Mouse (Mus musculus) B cell, adult 2 months (primary cell): ENCODE measurements around the gene Msantd2.
A peak's percentile ranks its signal among the peaks of the same experiment; 100 is the strongest.

Experiments
- DNase-seq, 2 experiments: peaks; one replicate each; pipeline ENCODE4 v3.0.0; 2022

Gene Msantd2

DNA sequence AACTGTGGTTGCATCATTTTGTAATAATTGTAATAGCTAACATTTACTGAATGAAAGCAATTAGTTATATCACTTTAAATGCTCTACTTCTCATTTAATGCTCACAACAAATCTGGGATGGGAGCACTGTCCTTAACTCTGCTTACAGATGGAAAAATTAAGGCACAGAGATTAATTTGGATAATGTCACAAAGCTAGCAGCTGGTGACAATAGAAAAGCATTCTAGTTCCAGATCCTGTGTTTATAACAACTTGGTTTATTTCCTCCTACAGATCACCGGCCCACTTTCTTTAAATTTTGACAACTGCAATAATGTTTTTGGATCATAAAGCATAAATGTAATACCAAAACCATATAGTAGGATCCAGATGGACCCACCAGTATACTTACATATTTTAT is 16.9 kb downstream of the Msantd2 start:
- DNase-seq, result no peak

DNA sequence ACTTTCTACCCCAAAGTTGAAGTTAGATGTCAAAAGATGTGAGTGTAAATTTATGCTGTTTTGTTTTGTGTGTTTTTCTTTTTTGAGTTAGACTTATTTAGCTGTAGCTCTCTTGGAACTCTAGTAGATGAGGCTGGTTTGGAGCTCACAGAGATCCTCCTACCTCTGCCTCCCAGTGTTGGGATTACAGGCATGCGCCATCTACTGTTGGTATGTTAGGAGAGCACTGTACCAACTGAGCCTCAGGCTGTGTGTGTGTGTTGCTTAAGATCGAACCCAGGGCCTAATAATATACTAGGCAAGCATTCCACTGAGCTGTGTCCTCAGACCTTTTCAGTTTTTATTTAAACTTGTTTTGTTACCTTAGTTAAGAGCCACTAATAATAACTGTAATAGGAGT is 23.0 kb downstream of the Msantd2 start:
- no peak for DNase-seq

DNA sequence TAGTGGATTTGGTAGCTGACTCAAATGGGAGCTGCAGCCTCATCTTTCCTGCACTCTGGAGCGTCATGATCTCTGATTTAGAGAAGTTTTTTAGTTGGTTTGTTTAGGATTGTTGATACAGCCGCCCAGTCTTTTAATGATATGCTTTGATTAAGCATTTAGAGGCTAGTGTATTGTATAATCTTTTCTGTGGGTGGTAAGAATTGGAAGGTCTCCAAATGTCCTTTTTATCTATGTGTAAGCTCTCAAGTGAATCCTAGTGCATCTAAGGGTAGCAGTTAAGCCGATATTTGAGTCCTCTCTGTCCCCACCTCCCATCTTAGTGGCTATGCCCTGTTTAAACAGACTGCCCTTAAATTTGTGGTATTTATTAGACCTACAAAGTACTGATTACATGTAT is 25.3 kb downstream of the Msantd2 start:
- no peak for DNase-seq

DNA sequence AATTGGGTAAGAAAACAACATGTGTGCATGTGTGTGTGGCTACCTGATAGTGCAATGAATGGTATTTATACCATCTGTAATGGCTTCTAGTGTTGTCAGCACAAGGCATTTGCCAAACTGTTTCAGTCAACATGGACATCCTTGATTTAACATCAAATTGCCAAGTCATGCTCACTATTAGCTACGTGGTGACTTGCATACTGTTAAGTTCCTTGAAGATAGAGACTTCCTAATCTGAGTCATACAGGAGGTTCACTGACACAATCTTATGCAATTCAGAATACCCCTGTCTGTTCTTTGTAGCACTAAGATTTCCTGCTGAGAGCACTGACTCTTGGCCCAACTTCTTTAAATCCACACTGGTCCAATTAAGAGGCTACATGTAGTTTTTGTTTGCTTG is 28.3 kb downstream of the Msantd2 start:
- DNase-seq, result no peak

DNA sequence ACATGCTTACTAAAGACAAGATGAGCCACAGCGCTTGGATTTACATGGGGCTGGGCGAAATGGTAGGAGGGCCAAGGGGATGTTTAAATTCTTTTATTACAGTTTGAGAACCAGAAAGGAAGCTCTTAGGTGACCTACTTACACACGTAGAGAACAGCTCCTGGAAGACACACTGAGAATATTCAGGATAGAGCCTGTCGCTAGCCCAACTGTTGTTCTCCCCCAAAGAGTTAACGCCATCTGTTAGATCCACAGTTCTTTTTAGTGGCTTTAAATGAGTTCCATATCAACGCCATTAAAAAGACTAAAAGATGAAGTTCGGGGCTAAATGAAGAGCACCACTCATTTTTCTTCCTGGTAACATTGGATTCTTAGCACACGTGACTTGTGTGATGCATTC is 29.9 kb downstream of the Msantd2 start:
- no peak for DNase-seq

DNA sequence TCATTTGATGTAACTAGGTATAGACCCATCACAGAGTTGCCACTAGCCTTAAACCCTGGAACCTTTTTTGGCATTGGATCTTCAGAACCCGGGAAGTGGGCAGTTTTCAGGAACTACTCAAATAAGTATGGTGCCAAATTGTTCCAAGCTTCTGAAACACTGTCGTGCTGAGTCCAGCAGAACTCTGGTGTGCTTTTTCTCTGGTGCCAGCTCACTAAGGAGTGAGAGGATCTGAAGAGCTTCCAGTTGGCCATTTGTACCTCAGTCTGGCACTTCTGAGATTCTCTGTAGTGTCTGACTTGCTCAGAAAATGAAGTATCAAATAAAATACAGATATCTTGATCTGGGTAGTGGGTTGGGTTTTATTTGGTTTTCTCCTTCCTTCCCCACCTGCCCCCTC is 30.9 kb downstream of the Msantd2 start:
- DNase-seq, result no peak

DNA sequence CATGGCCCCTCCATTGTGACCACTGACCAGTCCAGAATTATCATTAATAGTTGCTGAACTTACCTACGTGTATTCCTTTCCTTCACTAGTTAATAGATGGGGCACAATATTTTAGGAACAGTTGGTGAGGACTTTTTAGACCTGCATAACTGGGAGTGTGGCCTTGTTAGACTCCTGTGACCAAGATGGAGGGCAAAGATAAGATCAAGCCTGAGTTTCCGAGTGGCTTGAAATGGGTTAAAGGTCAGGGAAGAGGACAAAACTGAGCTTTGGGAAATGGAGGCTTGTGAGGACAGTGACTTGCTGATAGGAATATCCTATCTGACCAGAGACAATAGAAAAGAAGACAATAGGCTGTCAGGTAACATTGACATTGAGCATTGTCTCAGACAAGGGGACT is 36.3 kb downstream of the Msantd2 start:
- no peak for DNase-seq

DNA sequence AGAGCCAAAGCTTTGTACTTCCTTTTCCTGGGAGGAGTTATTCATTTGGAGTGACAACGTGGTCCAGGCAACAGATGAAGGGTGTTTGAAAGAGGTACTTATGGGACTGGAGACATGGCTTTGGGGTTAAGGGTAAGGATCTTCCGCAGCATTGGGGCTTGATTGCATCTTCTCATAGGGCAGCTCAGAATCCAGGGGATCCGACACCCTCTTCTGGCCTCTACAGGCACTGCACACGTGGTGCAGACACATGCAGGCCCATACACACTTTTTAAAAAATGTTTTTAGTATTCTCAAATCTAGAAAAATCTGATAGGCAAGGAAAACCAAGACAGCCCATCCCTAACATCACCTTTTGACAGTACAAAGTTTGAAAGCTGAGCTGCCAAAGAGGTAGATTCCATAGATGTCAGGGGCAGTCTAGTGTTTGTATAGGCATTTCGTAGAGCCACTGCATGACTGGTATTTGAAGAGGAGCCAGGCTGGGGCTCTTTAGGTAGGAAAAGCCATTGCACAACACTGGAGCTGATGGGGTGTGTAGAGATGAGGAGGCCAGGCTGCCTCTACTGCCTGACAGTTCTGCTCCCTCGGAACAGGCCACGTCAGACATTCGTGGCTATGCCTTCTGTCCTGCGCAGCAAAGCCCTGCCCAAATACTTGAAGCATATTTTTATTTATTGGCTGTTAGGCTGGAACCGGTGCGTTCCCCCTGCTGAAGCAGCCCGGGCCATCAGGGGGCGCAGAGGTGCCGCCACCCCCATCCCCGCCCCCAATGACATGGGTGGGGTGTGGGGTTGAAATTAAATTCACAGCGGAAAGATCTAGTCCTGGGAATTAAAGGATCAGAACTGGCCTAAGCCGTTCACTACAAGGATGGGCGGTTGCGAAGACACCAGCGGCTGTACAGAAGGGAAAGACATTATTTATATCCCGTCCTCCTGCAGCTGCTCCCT is 37.6 kb downstream of the Msantd2 start:
- DNase-seq, result peak; percentile 39 to 42

DNA sequence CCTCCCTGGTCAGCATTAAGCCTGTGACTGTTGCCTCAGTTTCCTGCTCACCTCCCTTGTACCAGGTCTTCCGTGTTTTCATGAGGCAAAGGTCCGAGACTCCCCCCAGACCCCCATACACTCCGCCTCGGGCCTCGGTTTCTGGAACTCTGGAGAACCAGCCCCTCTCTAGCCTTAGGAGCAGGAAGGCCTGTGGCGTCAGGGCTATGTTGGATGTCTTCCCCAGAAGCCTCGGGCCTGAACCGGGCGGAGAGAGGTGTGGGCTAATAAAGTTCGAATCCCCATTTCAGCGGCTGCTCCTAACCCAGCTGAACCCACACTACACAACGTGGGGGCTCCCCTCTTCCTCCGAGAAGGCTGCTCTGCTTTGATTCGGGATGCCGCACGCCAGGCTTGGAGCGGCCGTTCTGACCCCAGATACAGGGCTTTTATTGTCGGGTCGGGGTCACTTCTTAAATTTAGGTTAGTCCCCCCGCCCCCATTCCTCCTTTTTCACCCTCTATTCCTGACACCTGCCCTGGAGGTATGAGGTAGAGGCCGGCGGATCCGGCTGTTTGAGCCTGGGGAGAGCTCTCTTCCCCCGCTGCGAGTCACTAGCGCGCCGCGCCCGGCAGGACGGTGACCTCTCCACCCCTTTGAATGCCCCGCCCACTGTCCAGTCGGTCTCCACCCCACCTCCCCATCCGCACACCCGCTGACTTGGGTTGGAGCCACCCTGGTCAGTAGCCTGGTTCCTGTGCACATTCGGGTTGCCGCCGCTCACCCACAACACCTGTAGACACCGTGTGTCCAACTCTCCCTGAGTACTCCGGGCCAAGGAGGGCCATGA is 38.5 kb downstream of the Msantd2 start, which contains the start of gene Esam:
Gene Esam (plus strand): TSS at position 683 of the 829 bp plus-strand sequence.
- DNase-seq, result peak; percentile 18 to 29

DNA sequence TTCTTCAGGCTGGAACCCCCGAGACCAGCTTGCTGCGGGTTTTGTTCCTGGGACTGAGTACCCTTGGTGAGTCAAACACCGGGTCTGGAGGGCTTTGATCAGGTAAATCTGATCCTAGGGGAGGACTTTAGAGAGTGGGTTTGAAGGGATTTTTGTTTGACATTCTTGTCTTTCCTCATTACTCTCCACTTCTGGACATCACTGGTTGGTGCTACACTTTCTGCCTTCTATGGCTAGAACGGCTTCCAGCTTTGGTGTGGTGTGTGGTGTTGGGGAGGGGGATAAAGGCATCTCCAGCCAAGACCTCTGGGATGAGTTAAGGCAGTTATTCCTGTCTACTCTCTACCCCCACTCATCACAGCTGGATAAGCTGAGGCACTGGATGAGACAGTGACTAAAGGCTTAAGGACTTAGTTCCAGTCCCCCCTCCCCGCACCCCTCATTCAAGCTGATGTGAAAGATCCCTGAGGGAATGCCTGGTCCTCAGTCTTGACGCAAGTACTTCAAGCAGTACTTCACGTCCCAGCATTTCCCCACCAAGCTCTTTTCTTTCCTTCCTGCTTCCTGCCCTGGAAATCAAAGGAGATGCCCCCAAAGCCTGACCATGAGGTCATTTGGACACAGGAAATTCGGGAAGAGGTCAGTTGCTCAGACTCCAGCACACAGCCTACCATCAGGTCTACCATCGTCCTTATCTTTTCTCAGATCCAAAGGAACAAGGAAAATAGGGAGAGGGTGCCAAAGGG is 39.3 kb downstream of the Msantd2 start:
- no peak for DNase-seq

DNA sequence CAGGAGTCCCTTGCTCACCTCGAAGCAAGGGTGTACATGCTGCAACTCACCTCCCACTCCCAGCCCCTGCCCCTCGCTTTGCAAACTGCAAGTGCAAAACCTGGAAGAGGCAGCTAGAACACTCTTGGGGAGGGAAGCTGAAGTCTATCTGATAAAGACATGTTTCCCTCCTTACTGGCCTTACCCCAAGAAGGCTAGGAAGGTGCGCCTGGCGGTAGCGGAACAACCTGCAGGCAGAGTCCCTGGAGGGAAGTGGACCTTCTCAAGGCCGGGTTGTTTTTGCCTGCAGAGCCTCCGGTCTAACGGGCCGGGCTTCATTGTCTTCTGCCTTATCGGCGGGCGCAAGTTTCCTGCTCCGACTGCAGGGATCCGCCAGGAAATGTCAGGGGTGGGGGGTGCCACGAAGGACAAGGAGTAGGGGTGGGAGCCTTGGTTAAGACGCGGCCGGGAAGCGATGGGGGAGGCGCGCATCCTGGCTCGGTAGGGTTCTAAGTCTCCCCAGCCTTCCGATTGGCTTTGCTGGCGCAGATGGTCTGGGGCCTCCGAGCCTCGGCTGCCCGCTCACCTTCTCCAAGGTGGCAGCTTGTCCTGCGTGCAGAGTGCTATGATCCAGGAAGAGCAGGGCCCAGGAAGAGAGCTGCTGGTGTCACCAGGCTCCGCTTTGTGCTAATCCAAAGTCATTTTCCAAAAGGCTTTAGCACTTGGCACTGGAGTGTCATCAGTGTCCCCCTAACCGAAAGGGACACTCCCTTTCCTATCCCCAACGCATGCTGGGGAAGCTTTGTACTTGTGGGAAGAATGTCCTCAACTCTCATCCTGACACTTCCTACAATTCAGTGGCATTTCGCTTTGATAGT is 41.1 kb downstream of the Msantd2 start:
- peak; percentile 60 to 67 for DNase-seq

DNA sequence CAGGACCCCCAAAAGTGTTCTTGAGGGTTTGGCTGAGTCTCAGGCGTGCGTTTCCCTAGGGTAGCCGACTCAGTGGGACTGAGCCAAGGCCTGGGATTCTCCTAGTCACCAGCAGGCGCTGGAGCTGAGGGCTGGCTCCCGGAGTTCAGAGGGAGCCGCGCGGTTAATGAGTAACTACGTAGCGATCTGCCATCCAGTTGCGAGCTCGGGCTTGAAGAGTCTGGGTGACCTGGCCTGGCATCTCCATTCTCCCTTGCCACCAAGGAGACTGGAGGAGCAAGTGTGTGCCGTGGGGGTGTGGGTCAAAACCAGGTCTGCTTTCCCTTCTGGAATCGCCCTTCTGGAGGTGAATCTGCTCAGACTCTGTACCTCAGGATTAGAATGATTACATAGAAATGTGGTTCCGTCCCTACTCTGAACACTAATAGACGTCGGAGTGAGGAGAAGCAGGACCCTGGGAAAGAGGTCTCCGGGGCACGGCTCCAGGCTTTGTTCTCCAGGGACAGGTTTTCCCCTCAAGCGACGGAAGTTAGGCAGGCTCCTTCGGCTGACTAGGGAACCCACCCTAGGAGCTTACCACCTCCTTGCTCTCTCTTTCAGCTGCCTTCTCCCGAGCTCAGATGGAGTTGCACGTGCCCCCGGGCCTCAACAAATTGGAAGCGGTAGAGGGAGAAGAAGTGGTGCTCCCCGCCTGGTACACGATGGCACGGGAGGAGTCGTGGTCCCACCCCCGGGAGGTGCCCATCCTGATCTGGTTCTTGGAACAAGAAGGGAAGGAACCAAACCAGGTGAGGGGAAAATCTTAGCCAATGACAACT is 42.0 kb downstream of the Msantd2 start:
- no peak for DNase-seq

DNA sequence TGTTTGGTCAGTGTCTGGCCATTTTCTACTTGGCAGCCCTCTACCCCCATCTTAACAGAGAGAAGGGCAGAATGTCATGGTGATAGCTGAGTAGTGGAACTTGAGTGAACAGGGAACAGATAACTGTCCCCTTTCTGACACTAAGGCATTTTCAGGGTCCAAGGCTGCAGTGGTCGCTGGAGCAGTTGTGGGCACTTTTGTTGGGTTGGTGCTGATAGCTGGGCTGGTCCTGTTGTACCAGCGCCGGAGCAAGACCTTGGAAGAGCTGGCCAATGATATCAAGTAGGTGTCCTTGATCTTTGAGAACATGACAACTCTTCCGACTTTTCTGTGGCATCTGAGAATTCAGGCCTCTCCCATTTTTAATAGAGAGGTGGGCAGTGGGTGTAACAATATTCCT is 47.7 kb downstream of the Msantd2 start:
- no peak for DNase-seq

DNA sequence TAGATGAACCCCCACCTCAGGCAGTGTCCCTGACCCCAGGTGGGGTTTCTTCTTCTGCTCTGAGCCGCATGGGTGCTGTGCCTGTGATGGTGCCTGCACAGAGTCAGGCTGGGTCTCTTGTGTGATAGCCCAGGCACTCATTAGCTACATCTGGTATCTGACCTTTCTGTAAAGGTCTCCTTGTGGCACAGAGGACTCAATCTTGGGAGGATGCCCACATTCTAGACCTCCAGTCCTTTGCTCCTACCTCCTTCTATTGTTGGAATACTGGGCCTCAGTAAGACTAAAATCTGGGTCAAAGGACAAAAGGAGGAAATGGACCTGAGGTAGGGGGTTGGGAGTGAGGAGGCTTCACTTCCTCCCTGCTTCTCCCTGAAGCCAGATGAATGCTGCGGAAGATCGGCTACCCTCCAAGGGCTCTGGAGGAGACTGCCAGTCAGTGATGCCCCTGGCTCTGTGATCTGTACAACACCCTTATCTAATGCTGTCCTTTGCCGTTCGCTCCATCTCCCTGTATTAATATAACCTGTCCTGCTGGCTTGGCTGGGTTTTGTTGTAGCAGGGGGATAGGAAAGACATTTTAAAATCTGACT is 48.6 kb downstream of the Msantd2 start:
- DNase-seq, result no peak

DNA sequence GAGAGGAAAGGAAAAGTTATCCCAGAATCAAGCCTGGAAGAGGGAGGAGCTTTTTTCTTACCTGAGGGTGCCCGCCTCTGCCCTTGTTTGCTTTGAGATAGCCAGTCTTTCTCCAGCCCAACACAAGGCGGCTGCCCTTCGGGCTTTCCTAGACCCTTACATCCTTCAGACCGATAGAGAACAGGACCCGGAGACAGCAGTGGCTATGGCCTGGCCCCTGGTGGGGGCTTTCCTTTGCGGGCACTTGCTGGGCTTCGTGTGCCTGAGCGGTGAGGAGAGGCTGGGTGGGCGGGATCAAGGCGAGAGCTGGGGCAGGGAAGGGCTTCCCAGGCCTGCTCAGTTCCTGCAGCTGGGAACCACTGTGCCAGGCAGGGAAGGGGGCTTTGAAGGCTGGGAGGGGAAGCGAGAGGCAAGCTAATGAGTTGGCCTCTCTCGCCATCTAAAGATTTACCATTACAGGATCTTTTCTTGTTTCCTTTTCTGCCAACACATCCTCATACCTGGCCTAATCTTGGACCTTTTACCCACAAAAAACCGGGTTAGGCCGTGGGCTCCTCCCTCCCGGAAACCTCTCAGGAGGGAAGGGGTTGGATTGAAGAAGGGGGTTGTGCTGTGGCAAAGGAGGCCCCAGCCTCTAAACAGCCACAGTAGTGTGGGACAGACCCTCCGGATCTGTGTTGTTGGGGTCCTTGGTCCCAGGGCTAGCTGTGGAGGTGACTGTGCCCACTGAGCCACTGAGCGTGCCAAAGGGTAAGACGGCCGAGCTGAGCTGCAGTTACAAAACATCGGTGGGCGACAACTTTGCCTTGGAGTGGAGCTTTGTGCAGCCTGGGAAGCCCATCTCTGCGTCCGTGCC is 50.3 kb downstream of the Msantd2 start, which contains the start of gene Vsig2:
Gene Vsig2 (plus strand): TSS at position 86 of the 856 bp plus-strand sequence.
- DNase-seq, result no peak

DNA sequence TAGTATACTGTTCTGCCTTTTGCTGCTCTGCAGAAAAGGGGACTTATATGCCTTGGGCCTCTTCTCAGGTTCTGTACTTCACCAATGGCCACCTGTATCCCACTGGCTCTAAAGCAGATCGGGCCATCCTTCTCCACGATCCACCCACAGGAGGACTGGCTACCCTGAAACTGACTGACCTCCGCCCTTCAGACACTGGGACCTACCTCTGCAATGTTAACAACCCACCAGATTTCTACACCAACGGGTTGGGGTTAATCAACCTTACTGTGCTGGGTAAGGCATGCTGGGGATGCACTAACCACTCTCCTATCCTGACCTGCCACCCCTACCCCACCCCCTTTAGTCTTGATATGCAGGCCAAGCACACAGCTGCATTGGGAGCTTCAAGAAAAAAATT is 51.1 kb downstream of the Msantd2 start:
- DNase-seq, result no peak

DNA sequence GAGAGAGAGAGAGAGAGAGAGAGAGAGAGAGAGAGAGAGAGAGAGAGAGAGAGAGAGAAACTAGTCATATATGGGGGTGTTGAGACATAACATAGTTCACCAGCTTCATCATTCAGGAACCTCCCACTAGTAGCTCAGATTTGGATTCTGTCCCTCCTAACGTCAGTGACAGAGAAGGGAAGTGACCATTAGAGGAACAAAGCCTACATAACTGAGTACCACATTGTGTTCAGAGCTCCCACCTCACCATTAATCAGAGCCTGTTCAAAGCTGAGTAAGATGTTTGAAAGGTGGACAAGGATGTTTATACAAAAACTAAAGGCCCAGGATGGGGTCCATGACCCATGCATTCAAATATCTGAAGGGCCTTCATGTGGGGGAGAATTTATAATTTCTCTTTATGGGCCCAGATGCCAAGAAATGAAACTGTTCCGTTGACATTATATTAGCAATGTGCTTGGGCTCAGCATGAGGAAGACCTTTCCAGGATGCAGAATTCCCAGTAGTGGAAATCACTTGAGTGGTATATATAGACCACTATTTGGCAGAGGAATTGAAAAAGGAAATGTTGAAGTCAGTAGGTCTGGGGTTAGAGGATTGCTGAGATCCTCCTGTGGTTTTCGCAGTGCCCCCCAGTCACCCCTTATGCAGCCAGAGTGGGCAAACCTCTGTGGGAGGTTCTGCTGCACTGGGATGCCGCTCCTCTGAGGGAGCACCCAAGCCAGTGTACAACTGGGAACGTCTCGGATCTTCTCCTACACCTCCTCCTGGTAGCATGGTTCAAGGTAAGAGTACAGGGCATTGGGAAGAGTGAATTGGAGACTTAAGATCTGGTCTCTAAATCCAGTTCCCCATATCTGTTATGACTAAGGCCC is 51.8 kb downstream of the Msantd2 start:
- no peak for DNase-seq

DNA sequence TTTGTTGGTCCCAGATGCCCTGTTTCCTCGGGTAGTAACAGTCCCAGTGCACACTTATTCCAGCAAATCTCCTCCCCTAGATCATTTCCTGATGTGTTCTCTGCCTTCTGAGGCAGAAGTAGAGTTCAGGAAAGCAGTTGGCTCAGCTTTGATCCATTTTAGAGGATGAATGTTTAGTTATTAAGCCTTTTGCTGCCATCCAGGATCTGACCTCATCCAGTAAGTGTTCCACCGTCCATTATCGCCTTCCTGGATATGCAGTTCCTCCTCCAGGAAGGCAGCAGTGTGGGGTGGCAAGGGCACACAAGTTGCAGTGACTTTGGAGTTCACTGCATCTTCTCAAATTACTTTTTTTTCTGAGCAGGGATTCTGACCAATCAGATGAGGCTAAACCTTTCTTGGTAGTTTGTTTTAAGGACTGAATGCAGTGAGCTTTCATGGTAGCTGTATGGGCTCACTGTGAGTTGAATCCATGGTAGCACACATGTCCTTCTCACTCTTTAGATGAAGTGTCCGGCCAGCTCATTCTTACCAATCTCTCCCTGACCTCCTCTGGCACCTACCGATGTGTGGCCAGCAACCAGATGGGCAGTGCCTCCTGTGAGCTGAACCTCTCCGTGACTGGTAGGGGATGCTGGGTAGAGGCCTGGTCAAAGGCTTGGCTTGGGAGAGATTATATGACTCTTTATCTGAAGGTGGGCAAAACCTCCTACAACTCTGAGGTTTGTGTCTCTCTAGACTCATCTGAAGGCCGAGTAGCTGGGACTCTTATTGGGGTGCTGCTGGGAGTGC is 52.9 kb downstream of the Msantd2 start:
- DNase-seq, result no peak
